Mouse (Mus musculus) G1E (cell line): ENCODE data around the gene Nuak1.

Experiments used
- CTCF ChIP-seq: IDR thresholded peaks from 2 replicates; pipeline ENCODE4 v1.5.1; 2012; ENCODE audit warnings: low read depth, low read length, inconsistent platforms, mixed read lengths
- GATA1 ChIP-seq: IDR thresholded peaks from 2 replicates; pipeline ENCODE4 v1.6.1; 2012; ENCODE audit warnings: borderline replicate concordance, low read length, inconsistent platforms, mixed read lengths
- TAL1 ChIP-seq: conservative IDR thresholded peaks from 2 replicates; pipeline ENCODE4 v1.6.1; 2012; ENCODE audit warnings: low read depth, low read length, inconsistent platforms, mixed read lengths

GRCm38 (mm10) chr10:84440181-84440540, 236 bp downstream of the Nuak1 start:
- TF ChIP-seq TAL1 (no peak), CTCF (no peak), GATA1 (no peak)
